In genomic region chr19:5455568-5455967, GRCm38 (mm10) we compare ENCODE assay signal across 8 mouse cellular contexts. TPM values are rescaled to one million over a fixed set of nuclear protein-coding genes. Genes with fewer than 3 reads are reported as not detected.
DNase-seq lines count a peak whose midpoint lies in the region; ATAC-seq lines count a peak whose summit lies in the region.

No protein-coding gene starts in this region.

- H3K4me2 ChIP-seq in heart, embryonic 11.5 days, result peak overlapping the region; percentile 100
- H3K4me2 ChIP-seq in hindbrain, embryonic 12.5 days (replicated peaks), result peak overlapping the region; percentile 99
- H3K4me2 ChIP-seq in midbrain, embryonic 12.5 days (replicated peaks), result peak overlapping the region; percentile 98

- intact Hi-C loops in heart, postnatal 36 days (cut with DNase I), result loop anchor here (1.0 kb wide), 1 partner anchor 22 kb away; no protein-coding TSS in a partner anchor

- 52% methylated on average over 8 of the region's 8 CpGs for WGBS in heart, embryonic 11.5 days (ENCODE audit: insufficient replicate concordance)
- WGBS in hindbrain, embryonic 12.5 days, result 67% methylated on average over 8 of the region's 8 CpGs
- WGBS in midbrain, embryonic 12.5 days, result 61% methylated on average over 8 of the region's 8 CpGs

- peak overlapping the region; percentile 87 for H3K4me3 ChIP-seq in heart, embryonic 11.5 days (ENCODE audit: low read depth, low read length)
- H3K4me3 ChIP-seq in hindbrain, embryonic 12.5 days, result peak overlapping the region; percentile 77
- peak overlapping the region; percentile 72 for H3K4me3 ChIP-seq in midbrain, embryonic 12.5 days

- H3K4me1 ChIP-seq in heart, embryonic 11.5 days (ENCODE audit: control insufficient read depth, insufficient read depth, low read length), result peaks cover 19% of the 10 kb centered on the region
- peaks cover 30% of the 10 kb centered on the region for H3K4me1 ChIP-seq in hindbrain, embryonic 12.5 days
- peaks cover 32% of the 10 kb centered on the region for H3K4me1 ChIP-seq in midbrain, embryonic 12.5 days

- peak overlapping the region; percentile 94; the same call in 1 of the 2 replicates for H3K27ac ChIP-seq in heart, embryonic 11.5 days (ENCODE audit: low read depth, low read length)
- no peak overlapping the region for H3K27ac ChIP-seq in hindbrain, embryonic 12.5 days
- H3K27ac ChIP-seq in midbrain, embryonic 12.5 days (replicated peaks), result no peak overlapping the region

- no peak for DNase-seq in heart, postnatal 36 days
- peak; percentile 31 for DNase-seq in brain, adult 2 months (ENCODE audit: low read depth, low spot score)
- no peak for DNase-seq in c-Kit-positive CD71-positive TER-119-positive erythroid progenitor cells, embryonic 14.5 days (ENCODE audit: low spot score)
- no peak for DNase-seq in thymus, postnatal 36 days
- DNase-seq in left cerebral cortex, adult 18-20 months (ENCODE audit: low spot score in 2 of 2), result no peak

- peak overlapping the region; percentile 95 for H3K9ac ChIP-seq in heart, embryonic 11.5 days (ENCODE audit: low read depth, low read length)
- peak overlapping the region; percentile 87; the same call in 1 of the 2 replicates for H3K9ac ChIP-seq in hindbrain, embryonic 12.5 days
- H3K9ac ChIP-seq in midbrain, embryonic 12.5 days (replicated peaks), result peak overlapping the region; percentile 83; the same call in 1 of the 2 replicates

- H3K9me3 ChIP-seq in heart, embryonic 11.5 days (replicated peaks; ENCODE audit: control insufficient read depth, low read length), result no peaks in the 10 kb centered on the region
- H3K9me3 ChIP-seq in hindbrain, embryonic 12.5 days (replicated peaks), result no peaks in the 10 kb centered on the region
- H3K9me3 ChIP-seq in midbrain, embryonic 12.5 days, result no peaks in the 10 kb centered on the region

- ATAC-seq in heart, embryonic 11.5 days (replicated peaks; ENCODE audit: insufficient number of reproducible peaks, low FRiP score, low TSS enrichment), result no peak
- ATAC-seq in hindbrain, embryonic 12.5 days (ENCODE audit: low FRiP score), result no peak
- no peak for ATAC-seq in midbrain, embryonic 12.5 days (ENCODE audit: low FRiP score, low read depth)

- peaks cover under 1% of the 10 kb centered on the region; the same call in 1 of the 2 replicates for H3K27me3 ChIP-seq in heart, embryonic 11.5 days (ENCODE audit: control insufficient read depth, insufficient read depth, low read length)
- H3K27me3 ChIP-seq in hindbrain, embryonic 12.5 days, result peaks cover 25% of the 10 kb centered on the region
- H3K27me3 ChIP-seq in midbrain, embryonic 12.5 days, result peaks cover 29% of the 10 kb centered on the region

- H3K36me3 ChIP-seq in heart, embryonic 11.5 days (ENCODE audit: control insufficient read depth, insufficient read depth, low read length), result no peaks in the 10 kb centered on the region
- no peaks in the 10 kb centered on the region for H3K36me3 ChIP-seq in hindbrain, embryonic 12.5 days
- peaks cover 10% of the 10 kb centered on the region; the same call in 1 of the 2 replicates for H3K36me3 ChIP-seq in midbrain, embryonic 12.5 days

RNA-seq across cellular contexts. Expression of gene Ccdc85b, which starts 2.1 kb away (rescaled TPM):
- 8.1 and 10.0 TPM in 2 replicates for polyA plus RNA-seq in heart, embryonic 11.5 days (2014; fragmentation: Nextera tagmentation; extraction: Ambion mirVana)
- total RNA-seq in heart, postnatal 36 days (2021), result 10 to 100 TPM in 1 of 2 experiments, 1 to 10 TPM in 1; 9.5 to 11.0 TPM
- 10.7 and 11.0 TPM in 2 replicates for polyA plus RNA-seq in hindbrain, embryonic 12.5 days (2016; fragmentation: Nextera tagmentation; extraction: Ambion mirVana)
- polyA plus RNA-seq in midbrain, embryonic 12.5 days (2016; fragmentation: Nextera tagmentation; extraction: Ambion mirVana), result 10.1 TPM in 2 replicates
- 10 to 100 TPM; 28.3 to 31.5 TPM for total RNA-seq in left cerebral cortex, adult 18-20 months (2021)

RNA-seq across cellular contexts. Expression of gene Fibp, which starts 4.8 kb away (rescaled TPM):
- 73.6 and 79.8 TPM in 2 replicates for polyA plus RNA-seq in heart, embryonic 11.5 days (2014; fragmentation: Nextera tagmentation; extraction: Ambion mirVana)
- 10 to 100 TPM; 50.3 to 50.5 TPM for total RNA-seq in heart, postnatal 36 days (2021)
- 133 and 144 TPM in 2 replicates for polyA plus RNA-seq in hindbrain, embryonic 12.5 days (2016; fragmentation: Nextera tagmentation; extraction: Ambion mirVana)
- 144 and 149 TPM in 2 replicates for polyA plus RNA-seq in midbrain, embryonic 12.5 days (2016; fragmentation: Nextera tagmentation; extraction: Ambion mirVana)
- total RNA-seq in left cerebral cortex, adult 18-20 months (2021), result 10 to 100 TPM; 91.2 to 98.9 TPM

RNA-seq across cellular contexts. Expression of gene Fosl1, which starts 8.2 kb away (rescaled TPM):
- not detected in 2 replicates for polyA plus RNA-seq in heart, embryonic 11.5 days (2014; fragmentation: Nextera tagmentation; extraction: Ambion mirVana)
- not detected for total RNA-seq in heart, postnatal 36 days (2021)
- not detected in 2 replicates for polyA plus RNA-seq in hindbrain, embryonic 12.5 days (2016; fragmentation: Nextera tagmentation; extraction: Ambion mirVana)
- not detected in 2 replicates for polyA plus RNA-seq in midbrain, embryonic 12.5 days (2016; fragmentation: Nextera tagmentation; extraction: Ambion mirVana)
- total RNA-seq in left cerebral cortex, adult 18-20 months (2021), result not detected

RNA-seq across cellular contexts. Expression of gene Ctsw, which starts 12.7 kb away (rescaled TPM):
- 0.84 and 0.86 TPM in 2 replicates for polyA plus RNA-seq in heart, embryonic 11.5 days (2014; fragmentation: Nextera tagmentation; extraction: Ambion mirVana)
- under 1 TPM in 1 of 2 experiments, not detected in 1; 0.43 TPM for total RNA-seq in heart, postnatal 36 days (2021)
- 3.7 and 4.3 TPM in 2 replicates for polyA plus RNA-seq in hindbrain, embryonic 12.5 days (2016; fragmentation: Nextera tagmentation; extraction: Ambion mirVana)
- polyA plus RNA-seq in midbrain, embryonic 12.5 days (2016; fragmentation: Nextera tagmentation; extraction: Ambion mirVana), result 3.6 and 3.9 TPM in 2 replicates
- under 1 TPM; 0.33 to 0.61 TPM for total RNA-seq in left cerebral cortex, adult 18-20 months (2021)

RNA-seq across cellular contexts. Expression of gene Efemp2, which starts 18.2 kb away (rescaled TPM):
- polyA plus RNA-seq in heart, embryonic 11.5 days (2014; fragmentation: Nextera tagmentation; extraction: Ambion mirVana), result 72.2 and 72.5 TPM in 2 replicates
- total RNA-seq in heart, postnatal 36 days (2021), result 1 to 10 TPM; 9.0 to 9.8 TPM
- polyA plus RNA-seq in hindbrain, embryonic 12.5 days (2016; fragmentation: Nextera tagmentation; extraction: Ambion mirVana), result 75.3 and 81.0 TPM in 2 replicates
- 57.9 and 68.9 TPM in 2 replicates for polyA plus RNA-seq in midbrain, embryonic 12.5 days (2016; fragmentation: Nextera tagmentation; extraction: Ambion mirVana)
- 10 to 100 TPM; 12.9 to 15.9 TPM for total RNA-seq in left cerebral cortex, adult 18-20 months (2021)
